Mouse (Mus musculus): Measurements from ENCODE around the gene Rhot2. TPM values are rescaled to one million over a fixed set of nuclear protein-coding genes. Genes with fewer than 3 reads are reported as not detected.

The Rhot2 gene
- polyA plus RNA-seq, 1 experiment: 48.3 TPM

- Histone ChIP-seq H3ac (ENCODE audit: control insufficient read depth, insufficient read length) (no peak overlapping the region), H3K4me3 (no peak overlapping the region), H3K36me3 (ENCODE audit: control insufficient read depth, insufficient read depth) (no peaks in the 10 kb centered on the region), H3K4me2 (ENCODE audit: low read depth) (no peak overlapping the region), H3K27me3 (ENCODE audit: control insufficient read depth, insufficient read depth, insufficient read length) (no peaks in the 10 kb centered on the region), H3K79me2 (ENCODE audit: control insufficient read depth, insufficient read depth) (no peaks in the 10 kb centered on the region)
- no peak for TF ChIP-seq TCF3 (IDR thresholded peaks at IDR 0.05; ENCODE audit: insufficient read length, low read depth)
- no peak for TF ChIP-seq MAX (IDR thresholded peaks at IDR 0.05; ENCODE audit: low read depth)
- no peak for TF ChIP-seq E2F4 (IDR thresholded peaks at IDR 0.05; ENCODE audit: insufficient read depth)
- peak in 2 of 3 experiments; percentile 29 to 36 for TF ChIP-seq MYOG (IDR thresholded peaks at IDR 0.05; ENCODE audit: control insufficient read depth in 1 of 3, insufficient read depth in 1 of 3, insufficient read length in 2 of 3, low read depth in 2 of 3)
- TF ChIP-seq TCF12 (IDR thresholded peaks at IDR 0.05; ENCODE audit: insufficient read depth, poor library complexity, severe bottlenecking): no peak
- TF ChIP-seq POLR2A (IDR thresholded peaks at IDR 0.05; ENCODE audit: insufficient read length, low read depth): no peak
- TF ChIP-seq CEBPB (IDR thresholded peaks at IDR 0.05; ENCODE audit: insufficient read depth, poor library complexity, severe bottlenecking): no peak
- TF ChIP-seq POLR2AphosphoS2 (IDR thresholded peaks at IDR 0.05; ENCODE audit: insufficient read length, low read depth): no peak
- no peak for TF ChIP-seq REST (IDR thresholded peaks at IDR 0.05; ENCODE audit: insufficient read depth, insufficient read length)
- TF ChIP-seq MYOD1 (IDR thresholded peaks at IDR 0.05; ENCODE audit: control insufficient read depth in 1 of 3, insufficient read length in 2 of 3, low read depth in 2 of 3): peak in 2 of 3 experiments; percentile 53 to 69
- TF ChIP-seq SRF (IDR thresholded peaks at IDR 0.05; ENCODE audit: control insufficient read depth, insufficient read length, low read depth): no peak
- TF ChIP-seq USF1 (IDR thresholded peaks at IDR 0.05; ENCODE audit: low read depth): peak; percentile 12
Measured at GRCm38 (mm10) chr17:25802825-25803517, 41.7 kb downstream of the Rhot2 start.

- Histone ChIP-seq H3K4me3 (no peak overlapping the region), H3ac (ENCODE audit: control insufficient read depth, insufficient read length) (no peak overlapping the region), H3K4me2 (ENCODE audit: low read depth) (no peak overlapping the region), H3K79me2 (ENCODE audit: control insufficient read depth, insufficient read depth) (no peaks in the 10 kb centered on the region), H3K27me3 (ENCODE audit: control insufficient read depth, insufficient read depth, insufficient read length) (no peaks in the 10 kb centered on the region), H3K36me3 (ENCODE audit: control insufficient read depth, insufficient read depth) (no peaks in the 10 kb centered on the region)
- TF ChIP-seq USF1 (IDR thresholded peaks at IDR 0.05; ENCODE audit: low read depth): no peak
- no peak for TF ChIP-seq SRF (IDR thresholded peaks at IDR 0.05; ENCODE audit: control insufficient read depth, insufficient read length, low read depth)
Measured at GRCm38 (mm10) chr17:25801029-25801428, 43.6 kb downstream of the Rhot2 start.

DNA sequence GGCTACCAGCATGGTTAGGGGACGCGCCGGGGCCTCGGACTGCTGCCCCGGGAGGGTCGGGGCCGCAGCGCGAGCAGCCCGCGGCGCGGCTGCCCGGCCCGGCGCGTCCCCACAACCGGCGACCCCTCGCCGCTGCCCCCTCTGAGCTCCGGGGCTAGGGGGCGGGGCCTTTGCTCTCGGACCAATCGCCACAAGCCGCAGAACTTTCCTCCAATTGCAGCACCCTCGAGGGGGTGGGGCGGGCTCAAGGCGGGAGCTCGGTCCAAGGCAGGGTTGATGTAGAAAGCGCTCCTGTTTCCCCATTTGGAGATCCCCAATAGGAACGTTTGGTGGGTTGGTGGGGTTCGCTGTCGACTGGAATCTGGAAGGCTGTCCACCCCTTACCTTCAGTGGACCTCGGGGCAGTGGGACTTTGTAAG is 47.7 kb downstream of the Rhot2 start, which contains the start of gene Metrn:
Gene Metrn (minus strand): TSS at position 186 of the 419 bp plus-strand sequence.
- Histone ChIP-seq H3ac (ENCODE audit: control insufficient read depth, insufficient read length) (peak within 1 kb of the TSS; percentile 11), H3K4me3 (peak within 1 kb of the TSS; percentile 47), H3K79me2 (ENCODE audit: control insufficient read depth, insufficient read depth) (no peaks in the 10 kb centered on the region), H3K27me3 (ENCODE audit: control insufficient read depth, insufficient read depth, insufficient read length) (no peaks in the 10 kb centered on the region), H3K4me2 (ENCODE audit: low read depth) (peak within 1 kb of the TSS; percentile 93), H3K36me3 (ENCODE audit: control insufficient read depth, insufficient read depth) (no peaks in the 10 kb centered on the region)
- TF ChIP-seq POLR2AphosphoS2 (IDR thresholded peaks at IDR 0.05; ENCODE audit: insufficient read length, low read depth) (peak; percentile 50), TCF12 (IDR thresholded peaks at IDR 0.05; ENCODE audit: insufficient read depth, poor library complexity, severe bottlenecking) (no peak), E2F4 (IDR thresholded peaks at IDR 0.05; ENCODE audit: insufficient read depth) (peak; percentile 64), MYOD1 (IDR thresholded peaks at IDR 0.05; ENCODE audit: control insufficient read depth in 1 of 3, insufficient read length in 2 of 3, low read depth in 2 of 3) (no peak), USF1 (IDR thresholded peaks at IDR 0.05; ENCODE audit: low read depth) (no peak), POLR2A (IDR thresholded peaks at IDR 0.05; ENCODE audit: insufficient read length, low read depth) (peak; percentile 54)

DNA sequence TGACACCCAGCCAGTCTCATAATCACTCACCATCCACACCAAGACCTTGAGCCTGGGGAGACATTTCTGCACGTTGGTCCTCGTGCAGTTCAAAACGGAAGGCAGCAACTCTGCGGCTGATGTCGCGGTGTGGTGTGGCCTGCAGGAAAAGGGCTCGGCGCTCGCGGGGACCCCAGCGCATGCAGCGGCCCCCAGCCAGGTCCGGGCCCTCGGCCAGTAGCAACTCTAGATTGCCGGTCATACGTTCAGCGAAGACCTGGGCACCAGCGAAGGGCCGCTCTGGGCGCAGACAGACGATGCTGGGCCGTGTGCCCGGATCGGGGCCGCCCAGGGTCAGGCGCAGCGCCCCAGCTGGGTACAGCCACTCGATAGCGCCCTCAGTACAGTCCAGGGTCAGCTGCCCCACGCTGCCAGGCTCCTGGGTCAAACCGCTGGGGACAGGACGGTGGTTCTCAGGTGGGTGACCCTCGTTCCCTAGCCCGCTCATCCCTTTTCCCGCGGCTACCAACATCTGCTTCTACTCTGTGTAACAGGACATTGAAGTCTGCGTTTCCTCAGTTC is 48.4 kb downstream of the Rhot2 start:
- TF ChIP-seq SRF (IDR thresholded peaks at IDR 0.05; ENCODE audit: control insufficient read depth, insufficient read length, low read depth) (no peak), E2F4 (IDR thresholded peaks at IDR 0.05; ENCODE audit: insufficient read depth) (no peak), CEBPB (IDR thresholded peaks at IDR 0.05; ENCODE audit: insufficient read depth, poor library complexity, severe bottlenecking) (no peak), TCF3 (IDR thresholded peaks at IDR 0.05; ENCODE audit: insufficient read length, low read depth) (no peak), TCF12 (IDR thresholded peaks at IDR 0.05; ENCODE audit: insufficient read depth, poor library complexity, severe bottlenecking) (no peak), USF1 (IDR thresholded peaks at IDR 0.05; ENCODE audit: low read depth) (no peak), POLR2A (IDR thresholded peaks at IDR 0.05; ENCODE audit: insufficient read length, low read depth) (no peak), MYOG (IDR thresholded peaks at IDR 0.05; ENCODE audit: control insufficient read depth in 1 of 3, insufficient read depth in 1 of 3, insufficient read length in 2 of 3, low read depth in 2 of 3) (no peak), POLR2AphosphoS2 (IDR thresholded peaks at IDR 0.05; ENCODE audit: insufficient read length, low read depth) (no peak), MAX (IDR thresholded peaks at IDR 0.05; ENCODE audit: low read depth) (no peak), MYOD1 (IDR thresholded peaks at IDR 0.05; ENCODE audit: control insufficient read depth in 1 of 3, insufficient read length in 2 of 3, low read depth in 2 of 3) (no peak), REST (IDR thresholded peaks at IDR 0.05; ENCODE audit: insufficient read depth, insufficient read length) (no peak)
- no peaks in the 10 kb centered on the region for H3K79me2 ChIP-seq (ENCODE audit: control insufficient read depth, insufficient read depth)
- H3K36me3 ChIP-seq (ENCODE audit: control insufficient read depth, insufficient read depth): no peaks in the 10 kb centered on the region
- H3K4me2 ChIP-seq (ENCODE audit: low read depth): peak overlapping the region; percentile 93
- H3K27me3 ChIP-seq (ENCODE audit: control insufficient read depth, insufficient read depth, insufficient read length): no peaks in the 10 kb centered on the region
- H3ac ChIP-seq (ENCODE audit: control insufficient read depth, insufficient read length): peak overlapping the region; percentile 11
- peak overlapping the region; percentile 47 for H3K4me3 ChIP-seq

DNA sequence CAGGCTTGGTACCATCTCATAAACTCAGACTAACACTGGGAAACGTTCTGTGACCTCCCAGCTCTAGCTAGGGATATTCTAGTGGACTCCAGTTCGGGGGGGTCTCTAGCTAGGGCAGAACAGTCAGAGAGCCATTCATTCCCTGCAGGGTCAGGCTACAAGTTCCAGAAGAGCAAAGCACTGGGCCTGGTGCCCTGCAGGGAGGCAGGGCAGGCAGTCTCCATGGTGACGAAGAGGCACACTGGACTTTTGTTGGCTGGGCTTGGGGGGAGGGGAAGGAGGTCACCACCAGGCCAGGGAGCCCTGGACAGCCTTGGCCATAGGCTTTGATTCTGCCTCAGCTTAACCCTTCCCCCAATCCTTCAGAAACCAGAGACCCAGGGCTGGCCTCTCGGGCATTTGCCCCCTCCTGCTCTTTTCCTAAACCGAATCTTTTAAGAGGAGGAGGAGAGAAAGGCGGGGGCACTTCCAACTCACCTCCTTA is 49.0 kb downstream of the Rhot2 start, which contains the start of gene AC134908.4:
Gene AC134908.4 (minus strand): TSS at position 51 of the 484 bp plus-strand sequence.
- no peaks in the 10 kb centered on the region for H3K79me2 ChIP-seq (ENCODE audit: control insufficient read depth, insufficient read depth)
- H3K27me3 ChIP-seq (ENCODE audit: control insufficient read depth, insufficient read depth, insufficient read length): no peaks in the 10 kb centered on the region
- peak within 1 kb of the TSS; percentile 11 for H3ac ChIP-seq (ENCODE audit: control insufficient read depth, insufficient read length)
- no peaks in the 10 kb centered on the region for H3K36me3 ChIP-seq (ENCODE audit: control insufficient read depth, insufficient read depth)
- H3K4me3 ChIP-seq: peak within 1 kb of the TSS; percentile 47
- peak within 1 kb of the TSS; percentile 93 for H3K4me2 ChIP-seq (ENCODE audit: low read depth)
- TF ChIP-seq POLR2AphosphoS2 (IDR thresholded peaks at IDR 0.05; ENCODE audit: insufficient read length, low read depth) (no peak), MAX (IDR thresholded peaks at IDR 0.05; ENCODE audit: low read depth) (no peak), SRF (IDR thresholded peaks at IDR 0.05; ENCODE audit: control insufficient read depth, insufficient read length, low read depth) (no peak), CEBPB (IDR thresholded peaks at IDR 0.05; ENCODE audit: insufficient read depth, poor library complexity, severe bottlenecking) (no peak), TCF12 (IDR thresholded peaks at IDR 0.05; ENCODE audit: insufficient read depth, poor library complexity, severe bottlenecking) (no peak), MYOG (IDR thresholded peaks at IDR 0.05; ENCODE audit: control insufficient read depth in 1 of 3, insufficient read depth in 1 of 3, insufficient read length in 2 of 3, low read depth in 2 of 3) (no peak), USF1 (IDR thresholded peaks at IDR 0.05; ENCODE audit: low read depth) (no peak), TCF3 (IDR thresholded peaks at IDR 0.05; ENCODE audit: insufficient read length, low read depth) (no peak), E2F4 (IDR thresholded peaks at IDR 0.05; ENCODE audit: insufficient read depth) (no peak), MYOD1 (IDR thresholded peaks at IDR 0.05; ENCODE audit: control insufficient read depth in 1 of 3, insufficient read length in 2 of 3, low read depth in 2 of 3) (no peak), REST (IDR thresholded peaks at IDR 0.05; ENCODE audit: insufficient read depth, insufficient read length) (no peak), POLR2A (IDR thresholded peaks at IDR 0.05; ENCODE audit: insufficient read length, low read depth) (no peak)
